Mouse (Mus musculus) embryonic facial prominence, embryonic 15.5 days (tissue): Measurements from ENCODE around the gene Fam98a. TPM values are rescaled to one million over a fixed set of nuclear protein-coding genes. Genes with fewer than 3 reads are reported as not detected.

Experiments used
- ATAC-seq: fragments of 200-750 bp; cut with Nextera tagmentation; 2 replicates; pipeline ENCODE4 v1.8.0; 2017; ENCODE audit warnings: low read depth, moderate TSS enrichment; ENCODE audit not compliant: insufficient number of reproducible peaks, low FRiP score, low TSS enrichment
- H3K27ac ChIP-seq: fragments of 300-500 bp; sonication (generic); replicated peaks from 2 replicates; pipeline ENCODE4 v1.5.1; 2015; ENCODE audit warnings: mild to moderate bottlenecking, inconsistent platforms
- H3K27me3 ChIP-seq: fragments of 300-500 bp; sonication (generic); 2 replicates; pipeline ENCODE4 v1.6.1; 2015; ENCODE audit warnings: inconsistent platforms
- H3K36me3 ChIP-seq: fragments of 300-500 bp; sonication (generic); 2 replicates; pipeline ENCODE4 v1.6.1; 2015; ENCODE audit warnings: mild to moderate bottlenecking, inconsistent platforms
- H3K4me1 ChIP-seq: fragments of 300-500 bp; sonication (generic); 2 replicates; pipeline ENCODE4 v1.6.1; 2015; ENCODE audit warnings: inconsistent platforms
- H3K4me2 ChIP-seq: fragments of 300-500 bp; sonication (generic); replicated peaks from 2 replicates; pipeline ENCODE4 v1.6.1; 2015; ENCODE audit warnings: mild to moderate bottlenecking, inconsistent platforms
- H3K4me3 ChIP-seq: fragments of 300-500 bp; sonication (generic); replicated peaks from 2 replicates; pipeline ENCODE4 v1.5.1; 2015; ENCODE audit warnings: mild to moderate bottlenecking, inconsistent platforms
- H3K9ac ChIP-seq: fragments of 300-500 bp; sonication (generic); 2 replicates; pipeline ENCODE4 v1.6.1; 2015; ENCODE audit warnings: inconsistent platforms
- H3K9me3 ChIP-seq: fragments of 300-500 bp; sonication (generic); replicated peaks from 2 replicates; pipeline ENCODE4 v1.6.1; 2016; ENCODE audit warnings: inconsistent platforms
- whole genome bisulfite sequencing: fragments of 180-500 bp; shearing (Covaris S2); methylation state at CpG from one replicate; pipeline ENCODE4 v1.1.7; 2015; 5-methylcytosine and 5-hydroxymethylcytosine counted together
- polyA plus RNA-seq: library from polyadenylated mRNA; unstranded; fragments of >200 nt; fragmentation: Nextera tagmentation; extraction: Ambion mirVana; gene quantifications from 2 replicates; pipeline ENCODE4 v1.2.1, GENCODE M21; 2015

Gene Fam98a
- polyA plus RNA-seq, 1 experiment from 2014 or later = 26.5 TPM

GRCm38 (mm10) chr17:75538431-75538830, 13.3 kb downstream of the Fam98a start:
- Histone ChIP-seq H3K9ac (no peak overlapping the region), H3K27ac (no peak overlapping the region), H3K4me1 (no peaks in the 10 kb centered on the region), H3K4me3 (no peak overlapping the region), H3K4me2 (no peak overlapping the region), H3K9me3 (no peaks in the 10 kb centered on the region), H3K36me3 (peaks cover 32% of the 10 kb centered on the region), H3K27me3 (no peaks in the 10 kb centered on the region)
- no peak for ATAC-seq
- WGBS = 93% methylated on average over 12 of the region's 12 CpGs

- H3K27ac ChIP-seq = no peak overlapping the region
- peaks cover 28% of the 10 kb centered on the region for H3K36me3 ChIP-seq
- H3K4me1 ChIP-seq = no peaks in the 10 kb centered on the region
- H3K4me3 ChIP-seq = no peak overlapping the region
- ATAC-seq = no peak
- H3K4me2 ChIP-seq = no peak overlapping the region
- 88% methylated on average over 7 of the region's 7 CpGs for WGBS
- no peak overlapping the region for H3K9ac ChIP-seq
- H3K27me3 ChIP-seq = no peaks in the 10 kb centered on the region
- no peaks in the 10 kb centered on the region for H3K9me3 ChIP-seq
These were observed 14.7 kb downstream of the Fam98a start for GRCm38 (mm10) chr17:75537050-75537445.

GRCm38 (mm10) chr17:75536396-75537049, 15.2 kb downstream of the Fam98a start:
- WGBS = 34% methylated on average over 6 of the region's 6 CpGs
- H3K9me3 ChIP-seq = no peaks in the 10 kb centered on the region
- no peaks in the 10 kb centered on the region for H3K27me3 ChIP-seq
- no peak overlapping the region for H3K4me3 ChIP-seq
- H3K4me1 ChIP-seq = no peaks in the 10 kb centered on the region
- H3K4me2 ChIP-seq = no peak overlapping the region
- ATAC-seq = no peak
- H3K27ac ChIP-seq = no peak overlapping the region
- H3K9ac ChIP-seq = no peak overlapping the region
- H3K36me3 ChIP-seq = peaks cover 24% of the 10 kb centered on the region

DNA sequence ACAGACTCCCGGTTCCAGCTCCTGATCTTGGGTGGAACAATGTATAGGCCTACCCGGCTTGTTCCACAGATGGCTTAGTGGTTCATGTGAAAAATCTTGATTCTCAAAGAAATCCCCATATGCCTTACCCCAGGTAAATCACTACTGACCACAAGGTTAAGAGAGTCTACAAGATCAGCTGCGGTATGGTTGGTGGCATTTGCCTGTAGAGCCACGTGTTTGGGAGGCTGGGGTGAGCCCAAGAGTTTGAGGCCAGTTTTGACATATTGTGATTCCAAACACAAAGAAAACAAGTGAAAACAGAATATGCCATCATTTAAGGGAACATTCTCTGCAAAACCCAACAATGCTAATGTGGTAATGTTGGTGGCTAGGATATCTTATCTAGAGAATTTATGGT, 16.1 kb downstream of the Fam98a start:
- Histone ChIP-seq H3K9ac (no peak overlapping the region), H3K27me3 (no peaks in the 10 kb centered on the region), H3K4me3 (no peak overlapping the region), H3K27ac (no peak overlapping the region), H3K9me3 (no peaks in the 10 kb centered on the region), H3K36me3 (peaks cover 24% of the 10 kb centered on the region), H3K4me2 (no peak overlapping the region), H3K4me1 (no peaks in the 10 kb centered on the region)
- WGBS = 88% methylated on average over 4 of the region's 4 CpGs
- no peak for ATAC-seq

DNA sequence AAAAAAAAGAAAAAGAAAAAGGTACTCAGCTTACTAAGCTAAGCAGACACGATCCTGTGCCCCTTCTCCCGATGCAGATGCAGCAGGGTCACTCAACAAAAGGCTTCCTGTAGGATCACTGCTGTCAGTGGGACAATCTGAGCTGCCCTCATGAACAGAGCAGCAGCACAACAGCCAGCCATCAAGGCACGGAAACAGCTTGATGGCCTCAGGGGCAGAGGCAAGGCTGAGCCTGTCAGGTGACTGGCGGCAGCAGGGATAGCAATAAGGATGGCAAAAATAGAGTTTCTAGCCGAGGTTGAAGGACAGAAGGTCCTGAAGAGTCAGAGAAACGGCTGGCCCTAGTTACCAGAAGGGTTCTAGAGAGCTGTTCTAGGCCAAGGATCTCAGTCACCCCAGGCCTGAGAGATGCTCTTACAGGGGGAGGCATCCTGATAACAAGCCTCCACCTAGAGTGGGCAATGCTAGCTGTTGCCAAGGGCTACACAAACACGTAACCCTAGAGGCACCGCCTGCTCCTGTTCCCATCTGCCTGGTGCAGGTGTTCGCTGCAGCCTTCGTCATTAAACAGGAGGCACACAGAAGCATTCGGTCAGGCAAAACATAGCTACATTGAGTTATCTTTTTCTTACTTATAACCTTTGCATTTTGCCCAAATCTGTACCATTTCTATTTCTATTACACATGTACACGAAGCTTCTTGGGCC, 17.3 kb downstream of the Fam98a start:
- Histone ChIP-seq H3K36me3 (peaks cover 24% of the 10 kb centered on the region), H3K27me3 (no peaks in the 10 kb centered on the region), H3K9me3 (no peaks in the 10 kb centered on the region), H3K4me2 (no peak overlapping the region), H3K4me1 (no peaks in the 10 kb centered on the region), H3K27ac (no peak overlapping the region), H3K4me3 (no peak overlapping the region), H3K9ac (no peak overlapping the region)
- no peak for ATAC-seq
- 50% methylated on average over 12 of the region's 12 CpGs for WGBS

GRCm38 (mm10) chr17:75532469-75532986, 19.2 kb downstream of the Fam98a start:
- Histone ChIP-seq H3K4me2 (no peak overlapping the region), H3K27ac (no peak overlapping the region), H3K4me3 (no peak overlapping the region), H3K4me1 (no peaks in the 10 kb centered on the region), H3K9me3 (no peaks in the 10 kb centered on the region), H3K27me3 (no peaks in the 10 kb centered on the region), H3K9ac (no peak overlapping the region), H3K36me3 (peaks cover 11% of the 10 kb centered on the region; the same call in 1 of the 2 replicates)
- no peak for ATAC-seq
- WGBS = 85% methylated on average over 6 of the region's 6 CpGs

DNA sequence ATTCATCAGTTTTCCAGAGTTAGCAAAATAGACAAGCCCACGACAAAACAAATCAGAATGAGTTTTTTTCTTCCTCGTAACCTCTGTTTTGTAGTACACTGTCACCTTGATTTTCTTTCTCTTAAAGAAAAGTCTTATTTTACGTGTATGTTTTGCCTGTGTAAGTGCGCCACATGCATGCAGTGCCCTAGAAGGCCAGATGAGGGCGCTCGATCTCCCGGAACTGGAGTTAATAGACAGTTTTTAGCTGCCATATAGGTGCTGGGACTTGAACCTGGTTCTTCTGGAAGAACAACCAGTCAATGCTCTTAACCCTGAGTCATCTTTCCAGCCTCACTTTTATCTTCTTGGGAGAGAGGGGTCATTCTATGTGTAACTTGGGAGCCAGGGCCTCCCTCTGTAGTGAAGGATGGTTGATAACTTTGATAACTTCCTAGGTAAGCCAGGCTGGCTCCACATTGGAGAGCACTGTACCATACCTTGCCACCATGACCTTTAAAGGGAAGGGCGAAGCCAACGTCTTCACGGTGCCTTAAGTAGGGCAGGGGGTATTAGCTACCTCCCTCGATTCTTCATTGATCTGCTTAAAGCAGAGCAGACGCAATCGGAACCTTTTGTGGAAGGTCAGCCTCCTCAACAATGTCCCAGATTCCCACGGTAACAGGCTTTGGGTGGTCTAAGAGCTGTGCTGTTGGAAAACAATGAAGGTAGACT, 22.4 kb downstream of the Fam98a start:
- no peak overlapping the region for H3K27ac ChIP-seq
- no peak for ATAC-seq
- WGBS = 93% methylated on average over 14 of the region's 14 CpGs

GRCm38 (mm10) chr17:75526411-75526810, 25.3 kb downstream of the Fam98a start:
- H3K4me2 ChIP-seq = no peak overlapping the region
- no peak overlapping the region for H3K27ac ChIP-seq
- no peaks in the 10 kb centered on the region for H3K4me1 ChIP-seq
- WGBS = 86% methylated on average over 1 of the region's 1 CpGs
- H3K9me3 ChIP-seq = no peaks in the 10 kb centered on the region
- no peak overlapping the region for H3K9ac ChIP-seq
- no peaks in the 10 kb centered on the region for H3K27me3 ChIP-seq
- 0 out of 2 replicates have a peak, but pooled peaks cover 3% of the 10 kb centered on the region for H3K36me3 ChIP-seq
- H3K4me3 ChIP-seq = no peak overlapping the region
- no peak for ATAC-seq

More for the DNA sequence above, 22.4 kb downstream of the Fam98a start:
- no peak overlapping the region for H3K4me2 ChIP-seq
- no peaks in the 10 kb centered on the region for H3K9me3 ChIP-seq
- no peaks in the 10 kb centered on the region for H3K4me1 ChIP-seq
- 0 out of 2 replicates have a peak, but pooled peaks cover 3% of the 10 kb centered on the region for H3K36me3 ChIP-seq
- no peak overlapping the region for H3K4me3 ChIP-seq
- no peak overlapping the region for H3K9ac ChIP-seq
- no peaks in the 10 kb centered on the region for H3K27me3 ChIP-seq

DNA sequence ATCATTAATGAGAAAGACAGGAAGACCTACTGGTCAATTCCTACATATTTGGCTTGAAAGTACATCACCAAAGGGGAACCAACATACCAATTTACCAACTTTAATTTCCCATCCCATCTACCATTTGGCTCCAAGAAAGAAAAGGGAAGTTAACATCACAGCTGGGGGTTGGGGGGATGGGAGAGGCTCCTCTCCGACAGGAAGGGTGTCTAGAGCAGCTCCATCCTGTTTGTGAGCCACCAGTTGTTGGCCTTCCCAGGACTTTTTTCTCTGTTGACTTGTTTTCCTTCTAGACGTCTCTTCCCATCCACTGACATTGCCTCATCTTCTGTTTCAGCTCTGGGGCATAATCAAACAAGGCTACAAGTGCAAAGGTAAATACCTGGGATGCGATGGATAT, 27.9 kb downstream of the Fam98a start:
- no peaks in the 10 kb centered on the region for H3K36me3 ChIP-seq
- WGBS = 47% methylated on average over 3 of the region's 3 CpGs
- no peak for ATAC-seq
- no peaks in the 10 kb centered on the region for H3K9me3 ChIP-seq
- no peaks in the 10 kb centered on the region for H3K27me3 ChIP-seq
- no peak overlapping the region for H3K4me2 ChIP-seq
- no peak overlapping the region for H3K27ac ChIP-seq
- no peaks in the 10 kb centered on the region for H3K4me1 ChIP-seq
- H3K9ac ChIP-seq = no peak overlapping the region
- H3K4me3 ChIP-seq = no peak overlapping the region

- no peaks in the 10 kb centered on the region for H3K27me3 ChIP-seq
- 20% methylated on average over 9 of the region's 9 CpGs for WGBS
- H3K4me2 ChIP-seq = no peak overlapping the region
- no peaks in the 10 kb centered on the region for H3K36me3 ChIP-seq
- H3K9me3 ChIP-seq = no peaks in the 10 kb centered on the region
- H3K27ac ChIP-seq = no peak overlapping the region
- no peak for ATAC-seq
- no peak overlapping the region for H3K9ac ChIP-seq
- H3K4me3 ChIP-seq = no peak overlapping the region
- H3K4me1 ChIP-seq = no peaks in the 10 kb centered on the region
These were observed 29.2 kb downstream of the Fam98a start for GRCm38 (mm10) chr17:75522347-75523065.
